Mouse (Mus musculus): ENCODE data around the gene Ccdc85c.

DNA sequence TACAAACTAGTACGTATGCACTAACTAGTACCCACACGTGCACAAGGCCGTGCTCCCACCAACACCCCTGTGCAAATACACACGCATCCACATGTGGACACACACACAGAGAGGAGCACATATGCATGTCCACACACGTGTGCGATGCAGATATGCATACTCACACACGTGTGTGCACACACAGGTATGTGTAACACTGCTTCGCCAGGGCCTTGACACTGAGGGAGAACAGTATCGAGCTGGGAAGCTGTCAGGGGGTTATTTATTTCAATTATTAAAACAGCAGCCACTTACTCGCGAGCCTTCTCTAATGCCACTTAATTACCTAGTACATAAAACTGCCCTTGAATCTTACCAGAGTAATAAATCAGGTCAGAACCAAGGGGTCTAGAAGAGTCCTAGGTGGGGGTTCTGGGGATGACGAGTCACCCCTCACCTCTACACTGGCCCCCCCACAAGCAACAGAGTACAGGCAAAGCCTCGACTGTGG is 34.8 kb downstream of the Ccdc85c start:
- no peak for TF ChIP-seq CTCF (IDR thresholded peaks at IDR 0.05; ENCODE audit: extremely low read depth, insufficient read length, insufficient replicate concordance, low read depth, low read length)
- no peak for TF ChIP-seq POLR2A (IDR thresholded peaks at IDR 0.05; ENCODE audit: low read depth, low read length)
